Mouse (Mus musculus) bone marrow macrophage, adult 2 months (primary cell): ENCODE results near the gene Col11a1.

Experiments
- CTCF ChIP-seq: IDR thresholded peaks from 2 replicates; pipeline ENCODE4 v1.5.1; 2012; ENCODE audit warnings: low read depth, mild to moderate bottlenecking, low read length, moderate library complexity
- POLR2A ChIP-seq: IDR thresholded peaks from 2 replicates; pipeline ENCODE4 v1.6.1; 2012; ENCODE audit warnings: mild to moderate bottlenecking, low read depth, low read length, borderline replicate concordance

GRCm38 (mm10) chr3:114107099-114107498, 76.8 kb downstream of the Col11a1 start:
- TF ChIP-seq CTCF: no peak
- no peak for TF ChIP-seq POLR2A
